Mouse (Mus musculus) liver, postnatal 0 days (tissue): Measurements from ENCODE around the gene Defa30.
"Not testable (repeated sequence)": the region's sequence is repeated elsewhere in the genome, so short reads cannot be mapped to it uniquely, and the experiment has no call there.

ENCODE experiments used
- CTCF ChIP-seq: sonication (generic); IDR thresholded peaks from 2 replicates; pipeline ENCODE4 v1.5.1; 2016; ENCODE audit warnings: antibody characterized with exemption, low read depth
- EP300 ChIP-seq: IDR thresholded peaks from 2 replicates; pipeline ENCODE4 v1.6.1; 2016; ENCODE audit warnings: antibody characterized with exemption, low read depth, mild to moderate bottlenecking

DNA sequence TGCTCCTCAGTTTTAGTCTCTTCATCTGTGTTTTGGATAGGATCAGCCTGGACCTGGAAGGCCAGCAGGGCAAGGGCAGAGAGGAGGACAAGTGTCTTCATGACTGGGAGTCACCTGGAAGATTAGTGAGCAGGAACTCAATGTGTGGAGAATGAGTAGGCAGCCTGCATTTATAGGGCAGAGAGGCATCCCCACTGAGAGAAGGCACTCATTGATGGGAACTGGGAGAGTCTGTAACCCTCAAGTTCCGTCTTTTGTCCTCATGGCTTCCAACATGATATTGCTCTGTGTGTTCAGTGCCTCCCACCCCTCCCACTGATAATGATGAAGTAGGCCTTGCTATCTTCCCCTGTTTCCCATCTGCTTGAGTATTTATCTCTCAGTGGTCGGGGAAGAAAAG is 38.5 kb upstream of the Defa30 start, which contains the start of gene Gm14851:
- TF ChIP-seq EP300, CTCF: not testable (repeated sequence)
